Mouse (Mus musculus): Measurements from ENCODE around the gene Rasgrp4. TPM values are rescaled to one million over a fixed set of nuclear protein-coding genes. Genes with fewer than 3 reads are reported as not detected.

Rasgrp4 gene
- total RNA-seq, 2 experiments from 2014 or later: 1.2 to 1.4 TPM

DNA sequence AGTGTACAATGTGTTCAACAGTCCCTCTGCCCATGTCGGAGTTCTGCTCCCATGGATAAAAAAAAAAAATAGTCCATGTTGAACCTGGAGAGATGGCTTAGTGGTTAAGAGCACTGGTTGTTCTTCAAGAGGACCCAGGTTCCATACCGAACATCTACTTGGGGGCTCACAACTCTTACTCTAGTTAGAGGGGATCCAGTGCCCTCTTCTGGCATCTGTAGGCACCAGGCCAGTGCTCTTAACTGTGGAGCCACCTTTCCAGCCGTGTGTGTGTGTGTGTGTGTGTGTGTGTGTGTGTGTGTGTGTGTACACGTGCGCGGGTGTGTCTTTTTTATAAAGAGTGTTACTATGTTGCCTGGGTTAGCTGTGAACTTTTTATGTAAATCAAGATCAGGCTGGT is 67.9 kb downstream of the Rasgrp4 start:
- DNase-seq (ENCODE audit: extremely low spot score in 1 of 2, low spot score in 2 of 2): no peak
- H3K4me3 ChIP-seq: no peak overlapping the region
- intact Hi-C loops (cut with DNase I): loop anchor here (10.0 kb wide), 1 partner anchor 512 kb away; no protein-coding TSS in a partner anchor
- no peak for TF ChIP-seq CTCF (IDR thresholded peaks at IDR 0.05)
- no peak overlapping the region for H3K27ac ChIP-seq

Other genes starting within 250 kb of the Rasgrp4 start
- gene Actn4, start 172.5 kb upstream of the Rasgrp4 start, total RNA-seq (2021): 100 to 1,000 TPM; 196 to 199 TPM
- gene Eif3k, start 153.0 kb upstream of the Rasgrp4 start, total RNA-seq (2021): 100 to 1,000 TPM; 179 to 192 TPM
- 1 to 10 TPM; 1.8 to 2.3 TPM for gene Map4k1, start 152.8 kb upstream of the Rasgrp4 start, total RNA-seq (2021)
- gene Ryr1, start 9.7 kb upstream of the Rasgrp4 start, total RNA-seq (2021): 10 to 100 TPM in 1 of 2 experiments, 1 to 10 TPM in 1; 7.7 to 10.5 TPM
- gene Fam98c, start 21.4 kb downstream of the Rasgrp4 start, total RNA-seq (2021): 10 to 100 TPM; 34.3 to 38.3 TPM
- gene Ggn, start 35.4 kb downstream of the Rasgrp4 start, total RNA-seq (2021): 1 to 10 TPM; 1.4 to 1.8 TPM
- gene Spred3, start 35.6 kb downstream of the Rasgrp4 start, total RNA-seq (2021): 10 to 100 TPM; 56.0 to 59.3 TPM
- 100 to 1,000 TPM; 128 to 132 TPM for gene Psmd8, start 45.9 kb downstream of the Rasgrp4 start, total RNA-seq (2021)
- gene Catsperg1, start 79.2 kb downstream of the Rasgrp4 start, total RNA-seq (2021): 1 to 10 TPM; 1.3 TPM
- gene Kcnk6, start 97.7 kb downstream of the Rasgrp4 start, total RNA-seq (2021): 1 to 10 TPM; 2.9 to 3.3 TPM
- 10 to 100 TPM; 44.3 to 47.2 TPM for gene Yif1b, start 103.5 kb downstream of the Rasgrp4 start, total RNA-seq (2021)
- under 1 TPM in 1 of 2 experiments, not detected in 1; 0.32 TPM for gene 2200002D01Rik, start 113.6 kb downstream of the Rasgrp4 start, total RNA-seq (2021)
- gene Spint2, start 147.1 kb downstream of the Rasgrp4 start, total RNA-seq (2021): 10 to 100 TPM; 26.4 to 27.8 TPM
- 10 to 100 TPM; 15.1 to 18.2 TPM for gene Ppp1r14a, start 154.5 kb downstream of the Rasgrp4 start, total RNA-seq (2021)
- 100 to 1,000 TPM; 114 to 128 TPM for gene Dpf1, start 169.1 kb downstream of the Rasgrp4 start, total RNA-seq (2021)

Data from left cerebral cortex, adult 2 months (tissue).